Mouse (Mus musculus): Measurements from ENCODE around the gene Exoc6.
A peak's percentile ranks its signal among the peaks of the same experiment; 100 is the strongest.
"Not testable (repeated sequence)": the region's sequence is repeated elsewhere in the genome, so short reads cannot be mapped to it uniquely, and the experiment has no call there.

Gene Exoc6

DNA sequence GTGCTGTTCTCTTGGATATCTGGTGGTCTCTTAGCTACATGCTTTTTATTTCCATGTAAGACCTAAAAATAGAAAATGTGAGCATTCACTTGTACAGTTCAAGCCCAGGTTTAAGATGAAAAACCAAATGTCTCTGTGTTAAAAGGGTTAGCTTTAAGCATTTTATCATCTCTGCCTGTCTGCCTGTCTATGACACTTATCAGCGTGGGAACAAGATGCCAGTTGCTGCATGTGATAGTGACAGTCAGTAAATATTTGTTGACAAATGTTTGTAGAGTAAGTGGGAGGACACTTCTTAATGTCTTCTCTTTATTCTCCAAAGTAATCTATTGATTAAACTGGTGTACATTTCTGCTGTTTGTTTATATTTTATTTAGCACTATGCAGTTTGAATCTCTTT is 12.5 kb upstream of the Exoc6 start:
- DNase-seq (ENCODE audit: low read depth, low spot score) = no peak

DNA sequence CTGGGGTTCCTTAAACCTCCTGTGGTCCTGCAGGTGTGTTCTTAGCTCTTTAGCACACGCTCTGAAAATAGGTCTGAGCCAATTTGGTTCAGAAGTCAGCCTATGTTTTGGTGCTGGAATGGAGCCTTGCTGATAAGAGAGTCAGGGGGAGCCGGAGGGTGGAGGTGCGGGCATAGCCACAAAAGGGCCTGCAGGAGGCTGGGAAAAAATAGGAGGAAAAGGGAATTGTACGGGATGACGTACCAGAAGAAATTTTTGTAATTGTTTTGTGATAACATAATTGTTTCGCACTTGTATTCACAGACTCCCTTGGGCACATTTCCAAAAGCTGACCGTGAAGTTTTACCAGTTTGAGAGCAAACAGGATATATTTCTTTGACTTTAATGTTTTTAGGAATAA is 10.0 kb upstream of the Exoc6 start:
- no peak for DNase-seq (ENCODE audit: low read depth, low spot score)

GRCm38 (mm10) chr19:37543537-37544326 is 6.5 kb upstream of the Exoc6 start:
- DNase-seq (ENCODE audit: low read depth, low spot score) = no peak

DNA sequence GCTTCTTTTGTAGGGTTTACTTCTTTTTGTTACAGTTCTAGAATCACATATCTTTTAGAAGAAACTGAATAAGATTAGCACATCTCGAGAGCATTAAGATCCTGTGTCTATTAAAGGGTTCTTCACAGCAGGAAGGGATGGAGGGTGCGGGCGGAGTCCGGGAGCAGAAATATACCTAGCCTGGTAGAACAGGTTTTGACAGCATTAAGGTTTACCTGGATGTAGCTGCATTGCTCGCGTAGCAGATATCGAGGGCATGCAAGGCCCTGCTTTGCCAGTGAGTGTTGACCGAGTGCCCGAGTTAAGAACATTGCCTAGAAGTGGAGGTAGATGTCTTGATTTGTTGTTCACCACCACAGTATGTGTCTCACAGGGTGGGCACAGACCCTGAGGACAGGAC is 5.7 kb upstream of the Exoc6 start:
- no peak for DNase-seq (ENCODE audit: low read depth, low spot score)

DNA sequence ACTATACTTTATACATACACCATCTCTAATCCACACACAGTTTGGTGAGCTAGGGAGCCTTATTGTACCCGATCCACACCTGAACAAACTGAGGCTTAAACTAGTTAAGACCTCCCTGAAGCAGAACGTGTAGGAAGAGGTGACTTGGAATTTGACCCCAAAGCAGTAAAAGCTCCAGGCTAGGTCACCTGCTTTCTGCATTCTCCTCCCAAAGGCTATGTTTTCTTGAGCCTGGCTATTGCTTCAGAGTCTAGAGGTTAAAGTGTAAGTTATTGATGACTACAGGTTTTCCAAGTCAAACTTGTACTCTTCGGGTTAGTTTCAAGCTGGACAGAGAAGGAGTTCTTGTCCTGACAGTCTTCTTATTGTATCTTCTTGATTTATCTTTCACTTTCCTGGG is 5.0 kb upstream of the Exoc6 start:
- DNase-seq (ENCODE audit: low read depth, low spot score) = no peak

GRCm38 (mm10) chr19:37545725-37546124 is 4.5 kb upstream of the Exoc6 start:
- DNase-seq (ENCODE audit: low read depth, low spot score) = no peak

- no peak for DNase-seq (ENCODE audit: low read depth, low spot score)
These were observed 3.4 kb upstream of the Exoc6 start for GRCm38 (mm10) chr19:37546776-37547175.

DNA sequence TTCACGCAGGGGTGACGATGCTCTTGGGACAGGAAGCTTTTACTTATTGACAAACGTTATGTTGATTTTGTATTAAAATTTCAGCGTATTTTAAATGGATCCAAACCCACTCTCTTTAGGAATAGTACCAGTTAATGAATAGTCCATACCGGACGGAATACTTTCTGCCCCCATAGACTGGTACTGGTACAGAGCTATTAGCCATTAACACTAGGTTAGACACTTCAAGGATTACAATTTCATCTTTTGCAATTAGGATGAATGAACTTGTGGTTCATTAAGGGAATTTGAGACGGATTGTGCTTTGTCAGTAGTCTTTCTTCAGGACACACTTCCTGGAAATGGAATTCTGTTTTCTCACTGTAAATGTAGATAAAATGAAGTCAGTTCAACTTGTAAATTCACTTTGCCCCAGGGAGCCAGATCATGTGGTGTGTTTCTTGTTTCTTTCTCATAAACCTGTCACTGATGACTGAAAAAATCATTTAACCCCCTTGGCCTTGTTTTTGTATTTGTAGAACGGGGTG is 885 bp downstream of the Exoc6 start:
- no peak for DNase-seq (ENCODE audit: low read depth, low spot score)

- DNase-seq (ENCODE audit: low read depth, low spot score) = no peak
These were observed 3.4 kb downstream of the Exoc6 start for GRCm38 (mm10) chr19:37553376-37554265.

GRCm38 (mm10) chr19:37554266-37554650 is 4.0 kb downstream of the Exoc6 start:
- DNase-seq (ENCODE audit: low read depth, low spot score) = not testable (repeated sequence)

- no peak for DNase-seq (ENCODE audit: low read depth, low spot score)
These were observed 5.8 kb downstream of the Exoc6 start for GRCm38 (mm10) chr19:37555863-37556566.

DNA sequence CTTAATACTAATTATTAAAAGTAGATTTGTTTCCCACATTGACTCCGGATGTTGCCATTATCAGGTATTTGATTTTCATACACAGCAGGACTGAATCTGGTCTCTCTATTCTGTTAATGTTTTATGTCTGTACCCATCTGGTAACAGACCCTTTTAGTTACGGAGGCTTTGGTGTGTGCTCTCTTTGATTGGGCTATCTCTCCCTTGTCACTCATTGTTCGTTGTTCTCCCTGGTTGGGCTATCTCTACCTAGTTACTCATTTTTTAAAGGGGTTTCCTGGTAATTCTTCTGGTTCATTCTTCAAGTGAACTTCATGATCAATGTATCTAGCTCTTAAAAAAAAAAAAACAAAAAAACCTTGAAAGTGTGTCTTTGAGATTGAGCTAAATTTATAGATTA is 7.7 kb downstream of the Exoc6 start:
- no peak for DNase-seq (ENCODE audit: low read depth, low spot score)

DNA sequence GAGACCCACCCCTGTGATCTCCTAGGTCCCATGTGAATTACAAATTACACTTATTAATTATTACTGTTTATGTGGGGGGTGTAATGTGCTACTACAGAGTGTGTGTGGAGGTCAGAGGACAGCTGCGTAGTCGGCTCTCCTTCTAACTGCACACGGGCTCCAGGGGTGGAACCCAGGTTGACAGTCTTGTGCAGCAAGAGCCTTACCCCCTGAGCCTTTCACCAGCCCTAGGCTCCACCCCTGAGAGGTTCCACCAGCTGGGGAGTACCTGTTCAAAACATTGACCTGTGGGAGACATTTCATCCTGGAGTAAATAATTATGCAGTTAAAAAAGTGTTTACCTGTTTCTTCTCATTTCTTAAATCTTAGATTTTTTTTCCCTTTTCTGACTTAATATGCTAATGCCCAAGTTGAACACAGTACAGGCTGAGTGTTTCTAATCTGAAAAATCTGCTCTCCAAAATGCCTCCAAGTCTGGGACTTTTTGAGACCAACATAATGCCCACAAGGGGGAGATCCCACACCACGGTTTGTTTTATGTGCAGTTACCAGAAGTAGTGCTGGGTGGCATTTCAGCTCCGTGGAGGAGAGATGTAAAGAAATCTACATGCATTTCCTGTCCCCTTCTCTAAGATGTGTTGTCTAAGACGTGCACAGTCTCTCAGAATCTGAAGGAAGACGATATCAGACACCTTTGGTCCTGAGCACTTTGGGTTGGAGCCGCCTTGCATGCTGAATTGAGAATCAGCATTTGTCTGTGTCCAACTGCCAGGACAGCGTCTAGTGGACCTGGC is 9.3 kb downstream of the Exoc6 start:
- no peak for DNase-seq (ENCODE audit: low read depth, low spot score)

GRCm38 (mm10) chr19:37560080-37560427 is 9.8 kb downstream of the Exoc6 start:
- DNase-seq (ENCODE audit: low read depth, low spot score) = no peak

DNA sequence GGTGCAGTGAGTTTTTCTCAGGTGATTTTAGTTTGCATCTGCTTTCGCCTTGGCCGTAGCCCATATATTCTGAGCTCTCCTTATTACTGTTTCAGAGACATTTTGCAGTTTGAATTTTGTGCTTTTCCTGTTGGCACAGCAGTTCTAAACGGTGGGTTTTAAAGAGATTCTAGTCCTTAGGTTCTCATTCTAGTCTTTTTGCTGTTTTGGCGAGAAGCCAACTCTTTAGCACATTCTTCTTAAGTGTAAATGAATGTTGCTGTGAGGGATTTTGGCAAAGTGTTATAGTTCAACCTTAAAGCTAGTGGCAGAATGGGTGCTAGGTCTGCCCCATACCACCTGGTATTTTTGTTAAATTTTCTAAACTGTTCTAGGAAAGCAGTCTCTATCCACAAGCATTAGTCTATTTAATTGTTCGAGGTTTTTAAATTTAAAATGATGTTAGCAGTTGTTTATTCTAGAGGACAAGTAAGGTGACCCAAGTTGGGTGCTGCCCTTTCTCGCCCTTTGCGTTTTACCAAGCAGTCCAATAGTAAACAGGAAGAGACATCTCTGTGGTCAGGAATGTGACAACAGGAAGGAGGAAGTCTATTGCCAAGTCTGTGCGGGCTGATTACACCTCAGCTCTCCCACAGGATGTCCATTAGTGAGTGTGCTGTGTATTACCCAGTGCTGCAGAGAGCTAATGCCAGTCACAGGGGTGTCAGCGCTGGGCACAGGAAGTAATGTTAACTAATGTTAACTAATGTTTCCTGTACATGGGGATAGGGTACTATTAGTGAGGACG is 11.1 kb downstream of the Exoc6 start:
- no peak for DNase-seq (ENCODE audit: low read depth, low spot score)

DNA sequence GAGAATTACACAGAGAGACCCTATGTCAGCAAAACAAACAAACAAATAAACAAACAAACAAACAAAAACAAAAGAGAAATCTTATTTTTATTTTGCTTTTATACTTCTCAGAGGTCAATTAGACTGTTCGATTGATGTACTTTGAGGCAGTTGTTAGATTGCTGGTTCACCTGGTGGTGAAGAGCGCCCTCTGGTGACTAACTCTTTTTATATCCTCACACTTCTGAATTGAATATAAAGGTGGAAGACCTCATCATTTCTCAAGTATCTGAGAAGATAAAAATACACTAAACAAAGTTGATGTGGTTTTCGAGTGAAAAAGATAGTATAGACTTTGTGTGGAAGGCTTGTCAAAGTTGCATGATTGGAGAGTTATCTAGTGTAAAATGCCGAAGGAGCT is 13.5 kb downstream of the Exoc6 start:
- peak; percentile 33 for DNase-seq (ENCODE audit: low read depth, low spot score)

DNA sequence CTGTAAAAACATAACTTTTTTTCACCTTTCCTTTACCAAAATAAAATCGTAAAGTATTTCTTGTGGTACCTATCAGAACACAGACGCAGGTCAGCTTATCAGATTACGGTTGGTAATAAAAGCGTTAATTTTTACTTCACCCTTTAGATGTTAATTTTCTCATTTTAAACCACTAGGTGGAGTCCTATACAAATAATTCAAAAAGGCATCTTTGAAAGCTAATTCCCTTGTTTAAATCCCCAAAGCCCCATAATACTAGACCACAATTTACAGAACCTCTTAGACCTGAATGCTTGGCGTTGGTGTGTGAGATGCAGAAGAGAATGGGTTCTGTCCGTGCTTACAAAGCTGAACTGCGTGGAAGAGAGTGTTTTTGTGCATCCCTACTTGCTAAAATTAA is 15.6 kb downstream of the Exoc6 start:
- DNase-seq (ENCODE audit: low read depth, low spot score) = no peak

GRCm38 (mm10) chr19:37569186-37569754 is 19.1 kb downstream of the Exoc6 start:
- no peak for DNase-seq (ENCODE audit: low read depth, low spot score)

DNA sequence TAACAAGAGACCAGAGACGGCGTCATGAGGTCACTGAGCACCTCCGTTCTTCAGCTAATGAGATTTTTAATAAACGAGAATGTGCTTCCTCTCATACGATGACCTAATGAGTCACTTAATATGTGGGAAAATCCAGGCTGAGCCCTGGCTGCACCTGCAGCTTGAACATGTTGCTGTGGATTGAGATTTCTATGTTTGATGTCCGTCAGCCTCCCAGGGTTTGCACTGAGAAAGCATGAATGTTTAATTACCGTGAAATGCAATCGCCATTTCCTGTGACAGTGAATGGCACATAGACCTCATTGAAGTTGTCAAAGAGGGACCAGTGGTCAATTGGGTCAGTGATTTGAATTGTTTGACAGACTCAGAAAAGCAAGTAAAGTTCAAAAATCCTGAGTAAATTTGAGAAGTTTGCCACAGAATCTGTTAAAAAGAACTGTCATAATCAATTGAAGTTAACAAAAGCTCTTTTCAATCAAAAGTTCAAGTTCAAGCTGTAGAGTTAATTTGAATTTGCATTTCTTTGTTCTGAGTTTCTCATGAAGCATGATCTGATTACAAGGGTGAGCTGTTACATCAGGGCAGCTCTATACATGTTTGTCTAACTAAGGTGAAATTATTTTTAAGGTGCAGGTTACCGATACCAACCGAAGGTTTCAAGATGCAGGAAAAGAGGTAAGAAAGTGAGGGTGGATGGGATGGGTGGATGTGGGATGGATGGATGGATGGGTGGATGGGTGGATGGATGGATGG is 20.9 kb downstream of the Exoc6 start:
- no peak for DNase-seq (ENCODE audit: low read depth, low spot score)
